Mouse (Mus musculus) T-cell, adult 2 months (primary cell): Measurements from ENCODE around the gene Spib.

Source experiments
- DNase-seq: peaks from one replicate; pipeline ENCODE4 v3.0.0; 2022; ENCODE audit warnings: low spot score

Gene Spib

DNA sequence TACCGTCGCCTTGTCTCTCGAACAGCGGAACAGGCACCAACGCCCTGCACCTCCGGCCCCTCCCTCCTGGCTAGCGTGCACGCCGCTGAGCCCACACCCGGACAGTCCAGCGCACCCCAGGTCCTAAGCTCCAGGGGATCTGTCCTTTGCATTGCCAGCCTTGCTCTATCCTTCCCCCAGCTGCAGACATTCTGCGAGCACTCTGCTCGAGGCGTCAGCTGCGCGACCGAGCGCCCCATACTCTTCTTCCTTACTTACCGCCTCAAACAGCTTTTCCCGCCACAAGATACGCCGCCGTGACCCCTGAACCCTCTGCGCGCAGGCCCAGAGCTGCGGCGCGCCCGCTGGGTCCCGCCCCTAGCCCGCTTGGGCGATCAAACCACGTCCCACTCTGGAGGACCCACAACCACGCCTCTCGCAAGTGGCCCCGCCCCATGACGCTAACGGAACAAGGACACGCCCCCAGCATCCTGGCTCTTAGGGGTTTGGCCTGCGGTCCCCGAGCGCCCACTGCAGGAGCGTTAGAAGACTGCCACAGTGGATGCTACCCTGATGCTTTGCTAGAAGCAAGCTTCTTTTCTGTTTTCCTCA lies 16.7 kb upstream of the Spib start, which contains the start of gene Pold1:
Gene Pold1 (minus strand): TSS at position 353 of the 591 bp plus-strand sequence.
- DNase-seq: peak; percentile 100

DNA sequence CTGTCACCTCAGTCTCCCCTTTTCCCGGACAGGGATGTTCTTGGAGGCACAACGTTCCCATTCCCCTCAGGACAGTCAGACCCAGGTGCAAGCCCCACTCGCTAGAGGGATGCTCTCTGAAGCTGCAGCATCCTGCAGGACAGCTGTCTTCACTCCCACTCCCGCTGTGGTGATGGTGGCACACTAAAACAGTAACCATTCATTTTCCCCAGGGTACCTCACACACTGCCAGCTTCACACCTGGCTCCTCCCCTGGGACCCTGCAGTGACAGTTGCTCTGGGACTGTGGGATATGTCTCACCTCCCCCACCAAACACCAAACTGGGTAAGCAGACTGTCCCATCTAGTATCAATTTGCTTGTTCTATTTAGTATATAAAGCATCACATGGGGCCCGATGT lies 15.9 kb upstream of the Spib start:
- DNase-seq: no peak

DNA sequence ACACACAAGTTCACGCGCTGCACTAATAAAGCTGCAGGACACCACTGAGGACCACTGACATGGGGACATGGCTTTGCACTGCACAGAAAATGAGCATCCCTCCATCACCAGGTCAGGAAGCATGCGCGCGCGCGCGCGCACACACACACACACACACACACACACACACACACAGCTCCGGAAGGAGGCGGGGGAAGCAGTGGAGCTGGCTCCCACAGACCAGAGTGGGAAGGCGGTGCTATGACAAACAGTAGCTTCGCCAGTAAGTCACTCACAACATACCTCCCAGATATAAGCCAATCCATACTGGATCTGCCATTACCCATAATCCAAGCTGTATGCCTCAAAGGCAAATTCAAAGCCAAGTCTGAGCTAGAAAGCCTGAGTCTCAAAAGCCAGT lies 15.2 kb upstream of the Spib start:
- DNase-seq: no peak

DNA sequence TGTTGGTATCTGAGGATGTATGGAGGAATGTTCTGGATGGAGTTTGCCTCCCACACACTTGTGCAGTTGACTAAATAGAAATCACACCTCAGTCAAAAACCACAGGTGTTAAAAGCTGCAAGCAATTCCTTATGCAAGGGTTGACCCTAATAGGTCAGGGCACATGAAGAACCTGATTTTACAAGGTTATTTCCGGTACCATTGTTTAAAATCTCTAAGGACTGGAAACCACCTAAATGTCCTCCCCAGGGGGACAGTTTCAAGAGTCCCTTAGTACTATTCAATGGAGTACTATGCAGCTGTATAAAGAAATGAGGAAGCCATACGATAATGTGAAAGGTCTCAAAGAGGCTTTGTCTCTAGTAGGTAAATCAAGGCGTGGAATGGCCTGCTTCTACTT lies 14.4 kb upstream of the Spib start:
- DNase-seq: no peak

DNA sequence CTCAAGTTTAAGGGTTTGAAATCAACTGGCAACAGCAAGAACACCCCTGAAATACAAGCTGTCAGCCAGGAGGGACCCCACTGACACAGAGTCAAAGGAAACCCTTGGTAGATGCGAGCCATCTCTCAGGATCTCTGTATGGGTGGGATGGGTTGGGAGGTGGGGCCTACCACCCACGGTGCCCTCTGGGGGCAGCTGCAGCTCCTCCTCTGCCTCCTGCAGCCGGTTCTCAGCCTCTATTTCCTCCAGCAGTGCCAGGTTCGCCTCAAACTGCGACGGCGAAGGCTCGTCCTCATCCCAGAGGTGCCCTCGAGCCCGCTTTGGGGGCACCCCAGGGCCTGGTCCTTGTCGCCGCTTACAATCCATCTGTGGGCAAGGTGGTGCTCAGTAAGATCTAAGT lies 11.2 kb upstream of the Spib start:
- DNase-seq: no peak

DNA sequence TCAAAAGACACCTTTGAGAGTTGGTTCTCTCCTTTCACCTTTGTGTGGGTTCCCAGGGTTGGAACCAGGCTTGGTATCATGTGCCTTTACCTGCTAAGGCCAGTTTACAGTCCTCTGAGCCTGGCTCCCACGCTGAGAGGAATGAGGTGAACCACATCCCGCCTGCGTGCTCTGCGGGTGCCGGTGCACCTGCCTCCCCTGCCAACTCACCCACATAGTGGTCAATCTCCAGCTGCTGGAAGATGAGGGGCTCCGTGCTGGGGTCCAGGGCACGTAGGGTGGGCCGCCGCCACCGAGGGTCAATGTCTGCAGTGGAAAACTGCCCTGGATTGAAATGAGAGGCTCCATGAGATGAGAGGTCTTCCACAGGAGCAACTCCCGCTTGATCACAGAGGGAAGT lies 10.7 kb upstream of the Spib start:
- DNase-seq: no peak

DNA sequence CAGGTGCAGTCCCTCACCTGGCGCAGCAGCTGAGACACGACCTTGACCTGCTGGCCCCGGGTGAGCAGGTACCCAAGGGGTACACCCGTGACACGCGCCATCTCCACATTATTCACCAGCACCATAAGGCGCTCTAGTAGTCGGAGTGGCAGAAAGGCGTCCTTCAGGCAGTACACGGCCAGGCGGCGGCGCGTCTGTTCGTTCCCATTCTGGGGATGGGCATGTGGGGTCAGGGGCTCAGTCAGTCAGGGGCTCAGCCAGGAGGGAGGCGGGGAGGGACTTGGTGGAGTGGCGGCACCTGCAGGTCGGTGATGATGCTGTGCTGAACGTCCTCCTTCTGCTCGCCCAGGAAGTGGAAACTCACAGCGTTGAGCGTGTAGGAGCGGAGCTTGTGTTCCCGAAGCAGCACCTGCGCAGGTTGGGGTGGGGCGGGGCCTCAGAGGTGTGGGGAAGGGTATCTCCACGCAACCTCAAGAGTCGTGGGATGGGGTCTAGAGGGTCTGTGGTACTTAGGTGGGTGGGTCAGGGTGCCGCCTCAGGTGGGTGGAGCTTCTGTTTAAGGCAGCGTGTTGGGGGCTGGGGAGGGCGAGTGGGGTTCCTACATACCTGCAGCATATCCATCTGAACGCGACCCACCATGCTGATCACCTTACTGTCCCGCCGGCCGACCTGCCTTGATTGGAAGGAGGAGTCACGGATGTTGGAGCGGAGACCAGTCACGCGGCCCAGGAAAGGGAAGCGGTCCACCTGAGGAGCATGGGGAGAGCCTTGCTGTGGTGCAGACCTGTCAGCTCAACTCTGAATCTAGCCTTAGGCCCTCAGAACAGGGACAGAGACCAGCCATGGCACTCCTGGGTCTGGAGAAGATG lies 7.1 kb upstream of the Spib start:
- DNase-seq: no peak

DNA sequence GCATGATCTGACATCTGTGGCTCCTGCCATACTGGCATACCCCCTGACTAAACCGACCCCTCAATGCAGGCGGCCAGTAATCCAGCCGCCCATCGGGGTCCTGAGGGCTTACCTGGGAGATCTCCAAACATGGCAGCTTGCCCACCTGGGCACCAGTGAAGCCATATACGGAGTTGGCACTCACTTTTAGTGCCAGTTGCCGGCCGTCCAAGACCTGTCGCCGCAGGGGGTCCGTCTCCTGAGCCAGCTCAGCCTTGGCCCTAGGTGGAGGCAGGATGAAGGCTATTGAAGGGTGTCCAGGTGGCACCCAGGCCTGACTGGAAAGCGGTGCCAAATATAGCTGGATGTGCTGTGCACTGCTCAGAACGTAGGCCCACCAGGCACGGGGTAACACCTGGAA lies 5.6 kb upstream of the Spib start:
- no peak for DNase-seq

DNA sequence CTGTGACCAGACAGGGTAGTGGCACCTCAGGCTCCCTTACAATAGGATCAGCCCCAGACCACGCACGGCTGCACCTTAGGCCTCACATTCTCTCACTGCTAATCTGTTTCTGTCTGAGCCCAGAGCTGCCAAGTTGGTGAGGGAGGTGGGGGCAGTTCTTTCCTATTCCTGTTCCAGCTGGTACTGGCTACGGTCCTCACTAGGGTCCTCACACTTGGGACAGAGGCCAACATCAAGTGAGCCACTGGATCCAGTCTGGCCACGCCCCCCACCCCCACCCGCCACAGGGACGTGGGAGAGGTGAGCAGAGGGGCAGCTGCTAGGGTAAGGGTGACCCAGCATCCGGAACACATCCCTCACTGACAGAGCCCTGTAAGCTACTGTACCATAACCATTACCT lies 5.1 kb upstream of the Spib start:
- DNase-seq: no peak

DNA sequence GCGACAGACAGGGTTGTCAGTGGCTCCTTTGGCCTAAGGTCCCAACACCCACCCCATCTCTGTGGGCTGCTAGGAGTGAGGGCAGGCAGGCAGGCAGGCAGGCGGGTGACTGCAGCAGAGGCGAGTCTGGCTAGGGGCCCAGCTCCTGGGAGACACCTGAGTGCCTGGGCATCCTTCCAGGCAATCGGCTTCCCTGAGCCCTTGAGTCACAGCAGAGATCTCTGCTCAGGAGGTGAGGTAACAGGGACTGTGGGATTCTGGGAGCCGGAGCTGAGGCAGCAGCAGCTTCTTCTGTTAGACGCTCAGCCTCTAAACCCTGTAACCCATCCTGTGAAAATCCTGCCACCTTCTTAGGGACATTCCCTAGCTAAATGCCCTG lies 4.7 kb upstream of the Spib start:
- no peak for DNase-seq

DNA sequence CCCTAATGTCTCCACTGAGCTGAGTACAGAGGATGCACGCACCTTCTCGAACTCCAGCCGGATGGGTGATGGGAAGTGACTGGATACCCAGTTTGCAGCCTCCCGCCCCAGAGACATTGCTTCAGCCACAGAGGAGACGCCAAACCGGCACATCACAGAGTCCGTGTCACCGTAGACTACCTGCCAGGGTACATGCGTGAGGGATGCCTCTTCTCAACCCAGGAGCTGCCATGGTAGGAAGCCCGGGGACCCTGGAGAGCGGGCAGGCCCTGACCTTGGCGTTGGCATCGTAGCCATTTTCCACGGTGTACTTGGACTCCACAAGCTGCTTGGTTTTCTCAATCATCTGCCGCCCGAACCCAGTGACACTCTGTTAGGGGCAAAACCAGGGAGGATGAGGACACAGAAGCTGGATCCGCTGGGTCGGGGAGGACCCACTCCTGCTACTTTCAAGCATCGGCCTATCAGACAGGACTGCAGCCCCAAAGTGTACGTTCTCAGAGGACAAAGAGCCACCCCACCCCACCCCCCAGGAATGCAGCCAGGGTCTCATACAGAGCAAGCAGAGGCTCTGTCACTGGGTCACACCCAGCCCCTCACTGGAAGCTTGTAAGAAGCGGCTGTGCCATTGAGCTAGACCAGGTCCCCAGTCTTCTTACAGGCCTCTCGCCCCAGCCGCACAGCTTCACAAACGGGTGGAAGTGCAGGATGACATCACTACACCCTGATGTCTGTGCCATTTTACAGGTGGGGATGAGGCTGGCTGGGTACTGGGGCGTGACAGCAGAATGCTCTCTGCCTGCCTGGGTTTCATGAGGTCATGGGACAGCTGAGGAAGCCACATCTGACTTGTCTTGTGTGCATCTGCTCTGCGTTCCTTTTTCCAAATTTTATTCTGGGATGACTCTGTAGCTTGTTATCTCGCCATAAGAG lies 4.1 kb upstream of the Spib start:
- no peak for DNase-seq

DNA sequence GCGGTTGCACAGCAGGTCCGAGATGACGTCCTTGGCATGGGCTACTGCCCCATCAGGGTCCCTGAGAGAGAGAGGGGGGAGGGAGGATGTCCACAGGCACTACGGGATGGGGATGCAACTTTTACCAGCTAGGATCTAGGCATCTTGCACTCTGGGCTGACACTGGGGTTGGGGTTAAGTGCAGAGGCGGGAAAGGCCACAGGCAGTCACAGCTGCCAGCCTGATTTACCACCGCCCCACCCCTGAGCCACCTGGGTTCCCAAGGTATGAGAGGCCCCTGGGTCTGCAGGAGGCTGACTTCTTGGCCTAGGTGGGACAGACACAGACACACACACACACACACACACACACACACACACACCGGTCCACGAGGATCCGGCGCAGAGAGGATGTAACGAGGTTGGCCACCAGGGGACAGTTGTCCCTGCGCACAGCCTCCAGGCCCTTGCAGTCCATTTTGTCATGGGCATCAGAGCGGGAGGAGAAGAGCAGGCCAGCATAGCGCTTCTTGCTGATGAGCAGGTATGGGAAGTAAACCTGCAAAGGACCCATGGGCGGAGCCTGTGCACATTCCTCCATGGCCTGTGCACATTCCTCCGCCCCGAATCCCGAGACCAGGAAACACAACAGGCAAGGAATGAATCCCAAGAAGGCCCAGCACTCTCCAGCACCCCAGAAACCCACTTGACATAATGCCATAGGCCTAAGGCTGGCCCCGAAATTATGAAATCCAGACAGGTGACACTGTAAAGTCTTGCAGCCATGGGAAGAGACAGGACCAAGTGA lies 3.0 kb upstream of the Spib start:
- no peak for DNase-seq

DNA sequence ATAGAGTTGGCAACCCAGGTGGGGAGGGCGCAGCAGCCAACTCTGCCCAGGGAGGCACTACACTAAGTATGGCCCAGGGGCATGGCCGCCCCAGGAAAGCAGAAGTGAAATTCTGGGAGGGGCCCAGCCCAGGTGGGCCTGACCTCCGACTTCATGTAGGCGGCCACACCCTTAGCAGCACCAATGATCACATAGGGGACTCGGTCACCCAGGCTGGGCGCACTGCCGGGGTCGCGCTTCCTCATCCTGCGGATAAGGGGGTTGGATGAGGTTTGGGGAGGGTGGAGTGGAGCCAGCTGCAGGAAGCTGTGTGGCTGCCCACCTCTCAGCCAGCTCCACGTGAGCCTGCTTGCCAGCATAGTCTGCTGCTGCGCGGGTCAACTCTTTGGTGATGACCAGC lies 2.4 kb upstream of the Spib start:
- no peak for DNase-seq

DNA sequence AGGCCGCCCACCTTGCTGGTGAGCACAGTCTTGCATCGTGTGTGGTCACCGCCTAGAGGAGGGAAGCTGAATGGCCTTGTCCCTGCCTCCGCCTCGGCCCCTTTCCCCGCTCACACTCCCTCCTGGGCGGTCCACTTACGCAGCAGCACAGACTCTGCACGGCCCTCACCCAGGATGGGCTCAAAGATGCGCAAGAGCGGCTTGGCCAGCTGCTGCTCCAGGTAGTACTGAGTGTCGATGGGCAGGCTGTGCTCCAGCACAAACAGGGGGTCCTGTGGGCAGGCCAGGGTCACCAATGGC lies 1.8 kb upstream of the Spib start:
- DNase-seq: no peak

DNA sequence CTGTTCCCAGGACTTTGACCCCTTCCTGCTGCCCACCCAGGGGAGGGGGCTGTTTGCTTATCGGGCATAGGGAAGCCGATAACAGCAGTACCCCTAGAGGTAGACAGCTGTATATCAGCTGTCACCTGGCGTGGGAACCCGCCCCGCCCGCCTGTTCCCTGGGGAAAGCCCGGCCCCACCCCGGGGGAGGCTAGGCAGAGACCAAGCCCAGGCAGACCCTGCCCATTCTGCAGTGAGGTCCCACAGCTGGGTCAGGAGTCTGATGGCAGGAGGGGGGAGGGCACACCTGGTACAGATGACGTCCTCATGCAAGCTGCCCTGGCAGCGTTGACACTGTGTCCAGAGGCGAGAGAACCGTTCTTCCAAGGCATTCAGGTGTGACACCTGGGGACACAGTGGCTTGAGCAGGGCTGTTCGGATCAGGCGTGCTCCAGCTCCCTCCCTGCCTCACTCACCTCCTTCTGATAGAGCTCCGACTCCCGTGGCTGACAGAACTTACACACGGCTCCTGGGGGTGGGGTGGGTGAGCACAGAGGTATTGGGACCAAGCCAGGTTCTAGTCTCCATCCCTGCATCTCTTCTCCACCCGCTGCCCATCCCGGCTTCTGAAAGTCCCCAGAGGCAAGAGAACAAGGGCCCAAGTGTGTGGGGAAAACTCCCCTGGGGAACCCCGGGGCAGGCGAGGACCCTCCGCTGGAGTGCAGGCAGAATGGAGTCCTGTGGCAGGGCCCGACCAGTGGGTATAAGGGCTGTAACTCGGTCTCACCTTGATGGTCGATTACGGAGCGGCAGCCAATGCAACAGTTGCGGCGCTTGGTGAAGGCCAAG lies 1.3 kb upstream of the Spib start:
- DNase-seq: no peak

DNA sequence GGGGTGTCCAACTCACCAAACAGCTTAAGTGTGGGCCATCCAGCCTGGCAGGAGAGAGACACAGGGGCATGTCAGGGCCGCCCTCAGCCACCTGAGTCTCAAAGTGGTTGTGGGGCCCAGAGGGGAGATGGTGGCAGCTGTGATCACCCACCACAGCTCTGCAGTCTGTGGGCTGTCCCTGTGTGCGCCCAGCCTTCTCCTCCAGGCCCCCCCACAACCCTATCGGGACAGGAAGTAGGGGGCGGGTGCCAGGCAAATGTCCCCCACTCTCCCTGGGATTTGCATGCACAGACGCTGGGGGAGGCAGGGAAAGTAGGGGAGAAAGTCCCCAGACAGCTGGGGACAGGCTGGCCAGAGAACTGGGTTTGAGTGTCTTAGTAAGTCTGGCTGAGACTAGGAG lies 664 bp downstream of the Spib start:
- no peak for DNase-seq

DNA sequence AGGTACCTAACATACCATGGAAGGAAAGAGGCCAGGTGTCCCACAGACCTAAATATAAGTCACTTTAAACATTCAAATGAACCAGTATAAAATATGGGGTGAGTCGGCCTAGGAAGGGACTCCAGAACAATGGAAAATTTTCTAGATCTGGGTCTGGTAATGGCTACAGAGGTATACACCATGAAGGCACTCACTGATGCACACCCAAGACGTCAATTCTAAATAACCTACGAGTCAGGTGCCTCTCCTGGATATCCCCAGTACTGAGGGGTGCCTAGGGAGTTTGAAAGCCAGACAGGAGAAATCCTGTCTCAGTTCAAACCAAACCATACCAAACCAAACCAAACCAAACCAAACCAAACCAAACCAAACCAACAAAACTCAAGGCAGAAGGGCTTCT lies 1.4 kb downstream of the Spib start:
- DNase-seq: no peak

DNA sequence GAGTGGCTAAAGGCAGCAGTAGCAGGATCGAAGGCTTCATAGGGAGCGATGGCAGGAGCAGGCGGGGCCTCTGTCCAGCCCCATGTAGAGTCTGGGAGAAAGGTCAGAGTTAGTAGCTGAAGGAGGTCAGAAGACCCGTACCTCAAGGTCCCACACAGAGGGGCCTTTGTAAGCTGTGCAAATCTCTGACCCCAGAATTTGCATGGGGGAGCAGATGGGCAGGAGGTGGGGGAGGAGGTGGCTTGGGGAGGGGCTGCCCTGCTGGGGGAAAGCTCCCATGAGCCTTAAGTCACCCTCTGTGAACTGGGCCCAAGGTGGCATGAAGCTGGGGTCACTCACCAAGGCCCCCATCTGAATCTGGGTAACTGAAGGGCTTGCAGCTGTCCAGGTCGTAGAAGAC lies 2.4 kb downstream of the Spib start:
- no peak for DNase-seq

DNA sequence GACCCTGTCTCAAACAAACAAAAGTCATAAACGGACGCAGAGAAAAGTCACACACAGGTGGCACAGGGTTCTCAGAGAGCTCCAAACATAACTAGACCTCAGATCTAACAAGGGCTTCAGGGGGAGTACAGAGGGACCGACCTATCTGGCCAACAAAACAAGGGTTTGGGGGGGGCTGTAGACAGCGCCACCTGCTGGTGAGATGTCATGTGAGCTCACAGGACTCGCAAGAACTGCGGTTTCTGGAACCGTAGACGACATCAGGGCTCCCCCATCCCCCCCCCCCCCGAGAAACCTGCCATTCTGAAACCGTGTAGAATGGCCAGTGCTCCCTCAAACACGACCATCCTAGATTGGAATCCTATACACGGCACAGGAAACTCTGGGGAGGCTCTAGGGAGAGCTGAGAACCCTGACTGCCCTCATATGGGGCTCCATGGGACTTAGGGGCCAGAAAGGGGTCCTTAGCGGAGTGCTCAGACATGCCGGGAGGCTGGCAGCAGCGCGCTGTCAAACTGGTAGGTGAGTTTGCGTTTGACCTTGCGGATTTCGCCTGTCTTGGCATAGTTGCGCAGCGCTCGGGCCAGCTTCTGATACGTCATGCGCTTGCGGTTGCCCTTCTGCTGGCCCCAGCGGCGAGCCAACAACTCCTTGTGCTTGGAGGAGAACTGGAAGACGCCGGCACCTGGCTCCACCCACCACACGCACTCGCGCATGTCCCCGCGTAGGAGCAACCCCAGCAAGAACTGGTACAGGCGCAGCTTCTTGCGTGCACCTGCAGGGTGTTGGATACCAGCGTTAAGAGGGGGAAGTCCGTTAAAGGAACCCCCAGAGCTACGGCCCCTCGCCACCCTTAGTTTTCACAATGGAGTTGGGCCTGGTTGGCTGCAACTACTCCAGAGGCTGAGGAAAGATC lies 4.1 kb downstream of the Spib start:
- peak; percentile 71 for DNase-seq
